Mouse (Mus musculus): Measurements from ENCODE around the gene Ptk7. TPM values are rescaled to one million over a fixed set of nuclear protein-coding genes. Genes with fewer than 3 reads are reported as not detected.

The Ptk7 gene
- polyA plus RNA-seq (2015; fragmentation: Illumina TruSeq; extraction: RNeasy Lipid Tissue Mini Kit (QIAGEN cat#74804); ENCODE audit: insufficient read depth, low read depth, low replicate concordance), result 5.2 TPM

DNA sequence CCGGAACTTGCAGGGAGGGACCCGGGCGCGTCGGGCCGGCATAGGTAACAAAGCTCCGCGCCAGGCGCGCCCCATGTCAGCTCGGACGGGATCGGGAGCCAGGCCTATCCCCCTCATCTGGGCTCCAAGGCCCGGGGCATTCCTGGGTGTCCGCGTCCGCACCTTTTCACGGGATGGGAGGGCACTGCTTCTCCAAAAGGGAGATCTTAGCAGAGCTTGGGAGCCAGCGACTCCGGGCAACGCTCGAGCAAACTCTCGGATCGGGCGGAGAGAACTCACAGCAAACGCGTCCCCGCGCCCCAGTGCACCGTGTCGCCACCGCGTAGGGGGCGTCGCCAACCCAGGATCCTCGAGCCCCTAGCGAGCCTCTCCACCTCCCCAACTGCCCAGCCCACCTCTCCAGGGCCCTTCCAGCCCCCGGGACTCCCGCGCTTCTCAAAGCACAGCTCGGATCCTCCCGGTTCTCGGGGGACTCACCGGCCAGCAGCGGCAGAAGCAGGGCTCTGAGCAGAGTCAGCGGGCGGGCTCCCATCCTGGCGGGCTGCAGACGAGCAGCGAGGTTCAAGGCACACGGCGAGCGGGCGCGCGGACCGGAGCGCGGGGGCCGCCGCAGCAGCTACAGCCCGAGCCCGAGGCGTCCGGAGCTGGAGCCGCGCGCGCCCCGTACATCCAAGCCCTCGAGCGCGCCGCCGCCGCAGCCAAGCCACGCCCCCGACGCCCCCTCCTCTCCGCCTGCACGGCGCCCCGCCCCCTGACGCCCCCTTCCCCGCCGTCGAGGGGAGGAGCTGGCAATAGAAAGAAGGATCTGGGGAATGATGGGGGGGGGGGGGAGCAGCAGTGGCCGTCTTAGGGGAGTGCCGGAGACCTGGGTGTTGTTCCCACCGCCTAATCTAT lies at the start of gene Ptk7:
Gene Ptk7, minus strand, starts transcription at position 714 of the 894 bp plus-strand sequence.

DNA sequence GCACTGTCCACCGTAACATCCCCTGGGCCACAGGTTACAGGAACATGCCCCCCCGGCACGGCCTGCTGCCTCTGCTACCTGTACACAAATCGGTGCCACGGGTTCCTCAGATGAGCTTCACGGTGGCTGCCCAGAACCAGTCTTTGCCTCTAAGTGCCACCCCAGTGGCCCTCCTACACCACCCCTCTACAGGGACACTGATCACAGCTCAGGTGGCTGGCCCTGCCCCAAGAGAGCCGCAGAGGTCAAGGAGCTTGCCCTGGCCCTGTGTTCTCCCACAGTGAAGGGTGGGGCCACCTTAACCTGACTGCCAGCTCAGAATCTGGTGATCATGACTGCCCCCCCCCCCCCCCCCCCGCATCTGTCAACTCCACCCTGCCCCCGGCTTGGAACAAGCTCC lies 49.1 kb upstream of the Ptk7 start, which contains the start of gene Mea1:
Gene Mea1, plus strand, starts transcription at position 378 of the 400 bp plus-strand sequence.

DNA sequence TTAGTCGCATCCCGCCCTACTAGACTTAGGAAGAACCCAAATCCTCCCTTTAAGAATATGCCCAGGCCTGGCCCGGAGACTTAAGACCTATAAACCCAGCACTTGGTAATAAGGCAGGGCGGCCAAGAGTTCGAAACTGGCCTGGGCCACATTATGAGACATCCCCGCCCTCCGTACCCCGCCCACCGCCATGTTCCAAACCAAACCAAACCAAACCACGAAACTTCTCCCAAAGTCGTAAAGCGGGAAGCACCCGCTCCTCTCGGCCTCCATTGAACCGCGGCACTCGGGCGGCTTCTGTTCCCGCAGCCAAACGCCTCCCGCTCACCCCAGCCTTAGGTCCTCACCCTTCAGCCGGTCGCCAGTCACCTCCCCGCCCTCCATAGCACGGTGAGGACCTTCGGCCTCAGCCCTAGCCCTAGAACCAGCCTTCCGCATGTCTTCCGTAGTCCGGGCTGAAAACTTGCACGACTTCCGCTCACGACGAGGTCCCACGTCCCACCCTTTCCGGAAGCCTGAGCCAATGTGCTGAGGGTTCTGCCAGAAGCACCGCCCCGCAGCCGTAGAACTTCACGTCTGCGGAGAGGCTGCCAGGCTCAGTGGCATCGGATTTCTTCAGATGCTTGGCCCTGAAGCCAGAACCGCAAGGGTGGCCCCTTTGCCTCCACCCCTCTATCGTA lies 44.7 kb upstream of the Ptk7 start, which contains the start of gene Rrp36:
Gene Rrp36, minus strand, starts transcription at position 503 of the 680 bp plus-strand sequence.

DNA sequence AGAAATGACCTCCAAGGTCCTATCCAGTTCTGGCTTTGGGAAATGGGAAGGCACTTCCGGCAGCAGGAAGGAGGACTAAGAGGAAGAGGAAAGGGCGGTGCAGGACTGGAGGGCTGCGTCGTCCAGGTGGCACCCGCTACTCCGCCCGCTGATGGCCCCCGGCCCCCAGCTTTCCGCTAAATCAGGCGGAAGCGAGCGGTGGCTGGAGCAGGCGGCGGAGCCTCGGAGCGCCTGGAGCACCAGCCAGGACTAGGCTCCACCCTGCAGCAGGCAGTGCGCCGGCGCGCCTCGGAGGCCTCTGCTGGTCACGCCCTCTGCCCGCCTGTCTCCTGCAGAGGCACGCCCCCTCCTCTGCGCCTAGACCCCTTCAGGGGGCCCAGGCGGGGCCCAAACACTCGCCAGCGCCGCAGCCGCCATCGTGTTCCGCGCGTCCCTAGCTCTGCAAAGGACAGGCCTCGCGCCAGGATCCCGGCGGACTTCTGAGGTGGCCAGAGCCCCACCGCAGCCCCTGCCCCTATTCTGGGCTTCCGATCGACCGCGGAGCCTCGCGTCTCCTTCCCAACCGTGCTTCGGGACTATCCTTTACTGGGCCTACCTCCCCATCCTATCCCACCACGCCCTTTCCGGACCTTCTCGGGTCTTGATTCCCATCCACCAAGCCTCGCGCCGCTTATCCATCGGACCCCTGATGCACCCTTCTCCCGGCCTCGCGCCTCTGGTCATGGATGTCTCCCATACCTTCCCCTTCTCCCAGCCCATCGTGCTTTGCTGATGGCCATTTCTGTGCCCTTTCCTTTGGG lies 21.1 kb upstream of the Ptk7 start, which contains the start of gene Cul7:
Gene Cul7, plus strand, starts transcription at position 106 of the 800 bp plus-strand sequence.

DNA sequence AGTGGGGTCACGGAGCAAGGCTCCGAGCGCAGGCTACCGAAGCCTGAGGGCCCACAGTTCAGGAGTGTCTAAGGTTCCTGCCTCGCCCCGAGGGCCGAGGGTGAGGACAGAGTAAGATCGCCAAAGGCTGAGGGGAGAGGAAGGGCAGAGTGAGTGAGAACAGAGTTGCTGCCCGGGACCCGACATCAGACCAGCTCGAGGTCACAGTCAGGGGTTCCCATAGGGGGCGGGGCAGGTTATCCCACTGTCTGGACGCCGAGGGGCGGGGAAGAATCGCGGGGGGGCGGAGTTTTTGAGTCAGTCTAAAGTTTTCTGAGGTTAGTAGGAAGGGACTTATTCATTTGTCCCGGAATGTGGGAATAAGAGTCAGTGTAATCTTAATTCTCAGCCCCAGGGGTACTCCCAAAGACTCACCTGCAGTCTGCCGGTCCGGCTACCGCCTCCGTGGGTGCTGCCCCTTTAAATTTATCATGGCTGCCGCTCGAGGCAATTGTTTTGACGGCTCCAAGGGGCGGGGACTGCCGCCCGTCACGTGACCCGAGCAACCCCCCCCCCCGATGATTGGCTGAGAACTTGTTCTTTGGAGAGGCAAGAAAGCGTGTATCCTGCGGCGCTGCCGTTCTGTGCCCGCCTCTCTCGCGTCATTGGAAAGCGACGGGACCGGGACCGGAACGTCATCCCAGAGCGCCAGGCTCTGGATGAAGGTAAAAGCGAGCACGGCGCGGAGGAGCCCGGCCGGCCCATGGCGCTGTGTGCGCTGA lies 16.4 kb upstream of the Ptk7 start, which contains the start of the genes Klc4 and Mrpl2:
Gene Klc4, minus strand, starts transcription at position 462 of the 761 bp plus-strand sequence.
Gene Mrpl2, plus strand, starts transcription at position 669 of the 761 bp plus-strand sequence.

DNA sequence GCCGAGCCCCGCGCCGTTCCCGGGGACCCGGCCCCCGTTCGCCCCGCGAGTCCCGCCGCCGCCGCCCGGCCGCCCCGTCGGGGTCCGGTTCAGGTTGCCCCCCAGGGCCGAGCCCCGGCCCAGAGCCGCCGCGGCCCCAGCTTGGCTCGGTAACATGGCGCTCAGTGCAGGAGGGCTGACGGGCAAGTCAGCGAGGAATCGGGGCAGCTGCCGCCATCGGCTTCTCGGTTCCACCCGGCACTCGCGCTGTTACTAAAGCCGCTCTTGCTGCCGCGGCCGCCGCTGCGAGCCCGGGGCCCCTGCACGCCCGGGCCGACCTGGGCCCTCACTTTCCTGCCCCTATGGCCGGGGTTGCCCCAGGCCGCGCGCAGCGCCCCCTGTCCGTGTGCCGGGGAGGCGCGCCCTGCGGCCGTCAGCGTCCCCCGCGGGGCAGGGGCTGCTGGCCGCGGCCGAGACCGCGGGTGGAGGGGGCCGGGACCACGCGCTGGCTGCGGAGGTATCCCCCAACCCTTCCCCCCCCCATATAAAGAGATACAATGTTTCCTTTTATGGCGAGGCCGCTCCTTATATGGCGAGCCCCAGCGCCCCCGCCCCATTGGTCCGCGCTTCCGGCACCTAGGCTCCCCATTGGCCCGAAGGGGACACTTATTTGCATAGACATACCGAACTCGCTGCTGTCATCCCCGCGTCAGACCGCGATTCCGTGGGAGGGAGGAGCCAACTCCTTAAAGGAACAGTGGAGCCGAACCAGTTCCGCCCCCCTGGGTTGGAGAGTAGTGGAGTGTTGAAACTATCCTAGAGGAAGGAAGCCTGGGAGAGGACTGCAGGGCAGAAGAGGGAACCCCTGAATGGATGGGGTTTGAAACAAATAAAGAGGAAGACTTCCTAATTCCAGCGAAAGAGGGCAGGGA lies 73.4 kb downstream of the Ptk7 start, which contains the start of gene Srf:
Gene Srf, minus strand, starts transcription at position 503 of the 911 bp plus-strand sequence.

DNA sequence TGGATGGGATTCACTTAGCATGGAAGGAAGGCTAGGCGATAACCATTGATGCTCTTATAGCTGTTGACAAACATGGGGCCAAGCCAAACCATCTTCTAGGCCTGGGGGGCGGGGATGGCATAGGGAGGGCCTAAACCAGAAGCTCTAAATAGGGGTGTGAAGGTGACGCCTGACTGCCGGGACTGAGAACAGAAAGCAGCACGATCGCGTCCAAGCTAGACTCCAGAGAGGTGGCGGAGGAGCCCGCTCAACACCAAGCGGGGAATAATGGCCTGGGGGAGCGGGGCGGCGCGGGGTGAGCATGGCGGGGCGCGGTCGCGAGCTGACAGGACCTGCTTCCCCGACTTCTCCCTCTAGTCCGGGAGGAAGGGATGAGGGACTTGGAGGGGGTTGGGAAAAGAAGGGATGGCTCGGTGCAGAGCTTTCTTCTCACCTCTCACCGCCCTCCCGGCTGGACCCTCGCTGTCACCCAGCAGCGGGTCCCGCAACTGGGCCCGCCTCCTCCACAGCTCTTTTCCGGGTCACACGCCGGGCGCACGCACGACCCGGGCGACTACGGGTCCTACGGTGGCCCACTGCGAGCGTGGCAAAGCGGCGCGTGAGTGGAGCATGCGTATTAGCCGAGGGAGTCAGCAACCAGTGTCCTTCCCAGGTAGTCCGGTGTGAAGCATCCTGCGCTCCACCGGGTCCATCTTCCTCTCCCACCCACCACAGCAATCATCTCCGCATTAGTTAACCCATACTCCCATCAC lies 83.3 kb downstream of the Ptk7 start, which contains the start of gene Cul9:
Gene Cul9, minus strand, starts transcription at position 576 of the 752 bp plus-strand sequence.

Other genes starting within 250 kb of the Ptk7 start
- gene Zfp318, start 245.8 kb downstream of the Ptk7 start, polyA plus RNA-seq (2015; fragmentation: Illumina TruSeq; extraction: RNeasy Lipid Tissue Mini Kit (QIAGEN cat#74804); ENCODE audit: insufficient read depth, low read depth, low replicate concordance), result 4.7 TPM
- 1.3 TPM for gene Crip3, start 200.6 kb downstream of the Ptk7 start, polyA plus RNA-seq (2015; fragmentation: Illumina TruSeq; extraction: RNeasy Lipid Tissue Mini Kit (QIAGEN cat#74804); ENCODE audit: insufficient read depth, low read depth, low replicate concordance)
- gene Slc22a7, start 191.0 kb downstream of the Ptk7 start, polyA plus RNA-seq (2015; fragmentation: Illumina TruSeq; extraction: RNeasy Lipid Tissue Mini Kit (QIAGEN cat#74804); ENCODE audit: insufficient read depth, low read depth, low replicate concordance), result not detected
- gene Ttbk1, start 141.8 kb downstream of the Ptk7 start, polyA plus RNA-seq (2015; fragmentation: Illumina TruSeq; extraction: RNeasy Lipid Tissue Mini Kit (QIAGEN cat#74804); ENCODE audit: insufficient read depth, low read depth, low replicate concordance), result not detected
- 1.7 TPM for gene Dnph1, start 132.8 kb downstream of the Ptk7 start, polyA plus RNA-seq (2015; fragmentation: Illumina TruSeq; extraction: RNeasy Lipid Tissue Mini Kit (QIAGEN cat#74804); ENCODE audit: insufficient read depth, low read depth, low replicate concordance)
- 5.5 TPM for gene Cul9, start 83.1 kb downstream of the Ptk7 start, polyA plus RNA-seq (2015; fragmentation: Illumina TruSeq; extraction: RNeasy Lipid Tissue Mini Kit (QIAGEN cat#74804); ENCODE audit: insufficient read depth, low read depth, low replicate concordance)
- 9.9 TPM for gene Srf, start 73.3 kb downstream of the Ptk7 start, polyA plus RNA-seq (2015; fragmentation: Illumina TruSeq; extraction: RNeasy Lipid Tissue Mini Kit (QIAGEN cat#74804); ENCODE audit: insufficient read depth, low read depth, low replicate concordance)
- 6.9 TPM for gene Klc4, start 16.5 kb upstream of the Ptk7 start, polyA plus RNA-seq (2015; fragmentation: Illumina TruSeq; extraction: RNeasy Lipid Tissue Mini Kit (QIAGEN cat#74804); ENCODE audit: insufficient read depth, low read depth, low replicate concordance)
- gene Mrpl2, start 16.7 kb upstream of the Ptk7 start, polyA plus RNA-seq (2015; fragmentation: Illumina TruSeq; extraction: RNeasy Lipid Tissue Mini Kit (QIAGEN cat#74804); ENCODE audit: insufficient read depth, low read depth, low replicate concordance), result 28.6 TPM
- gene Cul7, start 20.8 kb upstream of the Ptk7 start, polyA plus RNA-seq (2015; fragmentation: Illumina TruSeq; extraction: RNeasy Lipid Tissue Mini Kit (QIAGEN cat#74804); ENCODE audit: insufficient read depth, low read depth, low replicate concordance), result 12.1 TPM
- 5.5 TPM for gene Rrp36, start 44.8 kb upstream of the Ptk7 start, polyA plus RNA-seq (2015; fragmentation: Illumina TruSeq; extraction: RNeasy Lipid Tissue Mini Kit (QIAGEN cat#74804); ENCODE audit: insufficient read depth, low read depth, low replicate concordance)
- gene Mea1, start 49.3 kb upstream of the Ptk7 start, polyA plus RNA-seq (2015; fragmentation: Illumina TruSeq; extraction: RNeasy Lipid Tissue Mini Kit (QIAGEN cat#74804); ENCODE audit: insufficient read depth, low read depth, low replicate concordance), result 20.0 TPM
- gene Klhdc3, start 51.4 kb upstream of the Ptk7 start, polyA plus RNA-seq (2015; fragmentation: Illumina TruSeq; extraction: RNeasy Lipid Tissue Mini Kit (QIAGEN cat#74804); ENCODE audit: insufficient read depth, low read depth, low replicate concordance), result 14.0 TPM
- 12.1 TPM for gene Ppp2r5d, start 75.6 kb upstream of the Ptk7 start, polyA plus RNA-seq (2015; fragmentation: Illumina TruSeq; extraction: RNeasy Lipid Tissue Mini Kit (QIAGEN cat#74804); ENCODE audit: insufficient read depth, low read depth, low replicate concordance)
- gene Pex6, start 82.0 kb upstream of the Ptk7 start, polyA plus RNA-seq (2015; fragmentation: Illumina TruSeq; extraction: RNeasy Lipid Tissue Mini Kit (QIAGEN cat#74804); ENCODE audit: insufficient read depth, low read depth, low replicate concordance), result 13.1 TPM
- 55.2 TPM for gene Gnmt, start 99.7 kb upstream of the Ptk7 start, polyA plus RNA-seq (2015; fragmentation: Illumina TruSeq; extraction: RNeasy Lipid Tissue Mini Kit (QIAGEN cat#74804); ENCODE audit: insufficient read depth, low read depth, low replicate concordance)
- 16.6 TPM for gene Cnpy3, start 122.7 kb upstream of the Ptk7 start, polyA plus RNA-seq (2015; fragmentation: Illumina TruSeq; extraction: RNeasy Lipid Tissue Mini Kit (QIAGEN cat#74804); ENCODE audit: insufficient read depth, low read depth, low replicate concordance)
- not detected for gene Ptcra, start 134.2 kb upstream of the Ptk7 start, polyA plus RNA-seq (2015; fragmentation: Illumina TruSeq; extraction: RNeasy Lipid Tissue Mini Kit (QIAGEN cat#74804); ENCODE audit: insufficient read depth, low read depth, low replicate concordance)
- 17.3 TPM for gene 2310039H08Rik, start 143.1 kb upstream of the Ptk7 start, polyA plus RNA-seq (2015; fragmentation: Illumina TruSeq; extraction: RNeasy Lipid Tissue Mini Kit (QIAGEN cat#74804); ENCODE audit: insufficient read depth, low read depth, low replicate concordance)
- gene Rpl7l1, start 153.2 kb upstream of the Ptk7 start, polyA plus RNA-seq (2015; fragmentation: Illumina TruSeq; extraction: RNeasy Lipid Tissue Mini Kit (QIAGEN cat#74804); ENCODE audit: insufficient read depth, low read depth, low replicate concordance), result 13.0 TPM
- gene Bicral, start 229.0 kb upstream of the Ptk7 start, polyA plus RNA-seq (2015; fragmentation: Illumina TruSeq; extraction: RNeasy Lipid Tissue Mini Kit (QIAGEN cat#74804); ENCODE audit: insufficient read depth, low read depth, low replicate concordance), result 4.3 TPM

Data from pancreas, adult 10 weeks (tissue).